23 mouse cellular contexts compared by ENCODE assay signal in genomic region chr17:11187356-11187755, GRCm38 (mm10).
A peak's percentile ranks its signal among the peaks of the same experiment; 100 is the strongest.
DNase-seq lines count a peak whose midpoint lies in the region; ATAC-seq lines count a peak whose summit lies in the region.
"Had no signal": no experiment of that assay in that cellular context is flagged by ENCODE, and none has a peak within 500 bp of the region (broad histone marks: within the 10 kb centered on the region; RNA-seq: fewer than 3 reads in every experiment).

No protein-coding gene starts in this region.

- no peak overlapping the region for H3K9ac ChIP-seq in kidney, embryonic 15.5 days
- H3K9ac ChIP-seq: embryonic facial prominence, embryonic 12.5 days; forebrain, embryonic 13.5 days; forebrain, embryonic 15.5 days; forebrain, postnatal 0 days had no signal

- no peaks in the 10 kb centered on the region for H3K4me1 ChIP-seq in kidney, embryonic 15.5 days
- H3K4me1 ChIP-seq: embryonic facial prominence, embryonic 10.5 days; embryonic facial prominence, embryonic 12.5 days; forebrain, embryonic 13.5 days; forebrain, embryonic 15.5 days had no signal

- no peak overlapping the region for H3K27ac ChIP-seq in kidney, embryonic 15.5 days
- H3K27ac ChIP-seq: embryonic facial prominence, embryonic 10.5 days; embryonic facial prominence, embryonic 12.5 days; forebrain, embryonic 13.5 days; forebrain, embryonic 15.5 days had no signal

- H3K4me3 ChIP-seq in kidney, embryonic 15.5 days (replicated peaks), result no peak overlapping the region
- H3K4me3 ChIP-seq: embryonic facial prominence, embryonic 10.5 days; embryonic facial prominence, embryonic 12.5 days; forebrain, embryonic 13.5 days; forebrain, embryonic 15.5 days had no signal

- peak; percentile 28 to 61 for DNase-seq in adrenal gland, adult (ENCODE audit: inconsistent age in 2 of 2, low spot score in 1 of 2)
- no peak for DNase-seq in adrenal gland, postnatal 14 days
- peak; percentile 21 to 27 for DNase-seq in adrenal gland, postnatal 36 days
- DNase-seq in adrenal gland, postnatal 10 days, result no peak
- DNase-seq in kidney, adult 11 months, result peak; percentile 8
- DNase-seq: adrenal gland, adult 8-10 months; B cell, adult 2 months; cerebellum, adult 11-12 months; cerebellum, adult 2 months; cerebellum, adult 9-10 months; cerebellum, postnatal 10 days; cerebellum, postnatal 25 days; forebrain, postnatal 0 days had no signal

- no peaks in the 10 kb centered on the region for H3K36me3 ChIP-seq in kidney, embryonic 15.5 days
- H3K36me3 ChIP-seq: embryonic facial prominence, embryonic 10.5 days; embryonic facial prominence, embryonic 12.5 days; forebrain, embryonic 15.5 days; G1E had no signal

- no peak overlapping the region for H3K4me2 ChIP-seq in kidney, embryonic 15.5 days
- H3K4me2 ChIP-seq: embryonic facial prominence, embryonic 12.5 days; forebrain, embryonic 13.5 days; forebrain, embryonic 15.5 days had no signal

- no peaks in the 10 kb centered on the region for H3K9me3 ChIP-seq in kidney, embryonic 15.5 days (replicated peaks)
- H3K9me3 ChIP-seq: embryonic facial prominence, embryonic 10.5 days; embryonic facial prominence, embryonic 12.5 days; forebrain, embryonic 13.5 days; forebrain, embryonic 15.5 days; G1E had no signal

- H3K27me3 ChIP-seq in kidney, embryonic 15.5 days, result no peaks in the 10 kb centered on the region
- H3K27me3 ChIP-seq: CH12.LX; embryonic facial prominence, embryonic 12.5 days; forebrain, embryonic 13.5 days; forebrain, embryonic 15.5 days had no signal

- ATAC-seq in kidney, embryonic 15.5 days (replicated peaks; ENCODE audit: low FRiP score), result no peak
- ATAC-seq: activated CD4-positive, CD25-positive, alpha-beta regulatory T cell, adult 4 months; CD4-positive, CD25-positive, alpha-beta regulatory T cell, adult 4 months; forebrain, embryonic 13.5 days; forebrain, embryonic 15.5 days; forebrain, postnatal 0 days; Patski had no signal

Comparison
In these comparisons a context has a peak if more than half of its experiments do, and no peak if none do; other contexts are left out.
1. DNase-seq: peak in adrenal gland, adult (2 of 2), adrenal gland, postnatal 36 days (2 of 2) and kidney, adult 11 months (single experiment); none in adrenal gland, postnatal 14 days (single experiment) and adrenal gland, postnatal 10 days (single experiment).